Mouse (Mus musculus) kidney, postnatal 0 days (tissue): ENCODE results near the gene 2410004B18Rik. TPM values are rescaled to one million over a fixed set of nuclear protein-coding genes. Genes with fewer than 3 reads are reported as not detected.

Experiments used
- ATAC-seq: fragments of 200-750 bp; cut with Nextera tagmentation; replicated peaks from 2 replicates; pipeline ENCODE4 v1.8.0; 2017; ENCODE audit warnings: low read depth, moderate number of reproducible peaks, moderate TSS enrichment, moderate library complexity; ENCODE audit not compliant: low FRiP score
- DNase-seq: peaks from one replicate; pipeline ENCODE4 v3.0.0-alpha.2; 2016; ENCODE audit warnings: low spot score
- H3K27ac ChIP-seq: fragments of 300-500 bp; sonication (generic); 2 replicates; pipeline ENCODE4 v1.5.1; 2014; ENCODE audit warnings: mild to moderate bottlenecking
- H3K27me3 ChIP-seq: fragments of 300-500 bp; sonication (generic); 2 replicates; pipeline ENCODE4 v1.6.1; 2014; ENCODE audit warnings: low read length, mixed read lengths; ENCODE audit not compliant: insufficient read depth
- H3K36me3 ChIP-seq: fragments of 300-500 bp; sonication (generic); 2 replicates; pipeline ENCODE4 v1.6.1; 2014; ENCODE audit warnings: low read length, mixed read lengths; ENCODE audit not compliant: insufficient read depth
- H3K4me1 ChIP-seq: fragments of 300-500 bp; sonication (generic); replicated peaks from 2 replicates; pipeline ENCODE4 v1.6.1; 2014; ENCODE audit warnings: antibody characterized with exemption, low read length, mixed read lengths; ENCODE audit not compliant: insufficient read depth
- H3K4me2 ChIP-seq: fragments of 300-500 bp; sonication (generic); 2 replicates; pipeline ENCODE4 v1.6.1; 2014; ENCODE audit warnings: mild to moderate bottlenecking, low read length, moderate library complexity, mixed read lengths
- H3K4me3 ChIP-seq: fragments of 300-500 bp; sonication (generic); replicated peaks from 2 replicates; pipeline ENCODE4 v1.5.1; 2014; ENCODE audit warnings: low read depth, low read length
- H3K9ac ChIP-seq: fragments of 300-500 bp; sonication (generic); 2 replicates; pipeline ENCODE4 v1.6.1; 2014; ENCODE audit warnings: low read depth, low read length
- H3K9me3 ChIP-seq: fragments of 300-500 bp; sonication (generic); replicated peaks from 2 replicates; pipeline ENCODE4 v1.6.1; 2016; ENCODE audit warnings: low read length, inconsistent platforms, mixed read lengths
- CTCF ChIP-seq: IDR thresholded peaks from 2 replicates; pipeline ENCODE4 v1.5.1; 2016; ENCODE audit warnings: antibody characterized with exemption, low read depth, mild to moderate bottlenecking, moderate library complexity
- WGBS: fragments of 180-500 bp; shearing (Covaris S2); extraction: QIAGEN DNeasy Blood & Tissue Kit; methylation state at CpG from one replicate; pipeline ENCODE4 v1.1.7; 2014; 5-methylcytosine and 5-hydroxymethylcytosine counted together
- polyA plus RNA-seq: library from polyadenylated mRNA; unstranded; fragments of >200 nt; fragmentation: Nextera tagmentation; extraction: Ambion mirVana; gene quantifications from 2 replicates; pipeline ENCODE4 v1.2.1, GENCODE M21; 2015

2410004B18Rik gene
- polyA plus RNA-seq, 1 experiment from 2014 or later, result 48.2 TPM

DNA sequence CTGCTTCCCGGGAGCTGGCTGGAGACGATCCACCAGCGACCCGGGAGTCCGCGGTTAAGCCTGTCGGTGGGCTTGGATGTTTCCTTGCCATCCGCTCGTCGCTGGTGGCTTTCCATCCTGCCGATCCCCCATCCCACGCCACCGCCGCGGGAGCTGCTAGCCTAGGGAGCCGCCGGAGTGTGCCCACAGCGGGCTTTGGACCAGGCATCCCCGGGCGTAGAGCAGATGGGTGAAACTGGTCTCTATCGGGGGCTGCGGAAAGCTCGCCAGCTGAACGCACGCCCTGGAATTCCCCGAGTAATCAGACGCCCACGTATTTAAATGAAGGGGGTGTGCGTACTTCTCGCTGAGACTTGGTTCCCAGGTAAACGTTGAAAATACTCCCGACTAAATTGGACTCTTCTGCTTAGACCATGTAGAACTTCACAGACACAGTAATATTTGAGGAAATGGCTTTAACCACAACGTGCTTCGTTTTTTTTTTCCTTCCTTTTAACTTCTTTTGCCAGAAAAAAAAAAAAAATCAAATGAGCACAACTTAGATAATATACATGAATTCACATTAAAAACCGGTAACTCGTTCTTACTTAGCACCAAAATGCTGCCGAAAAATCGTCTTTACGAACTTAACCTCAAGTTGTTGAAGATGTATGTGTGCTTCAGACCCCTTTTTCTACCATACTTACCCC, 13.0 kb upstream of the 2410004B18Rik start:
- H3K27me3 ChIP-seq, result no peaks in the 10 kb centered on the region
- no peak for TF ChIP-seq CTCF
- peak overlapping the region; percentile 98 for H3K27ac ChIP-seq
- peaks cover 10% of the 10 kb centered on the region; the same call in 1 of the 2 replicates for H3K4me1 ChIP-seq
- no peaks in the 10 kb centered on the region for H3K9me3 ChIP-seq
- peak overlapping the region; percentile 91 for H3K4me3 ChIP-seq
- H3K36me3 ChIP-seq, result peaks cover 8% of the 10 kb centered on the region; the same call in 1 of the 2 replicates
- DNase-seq (peak; percentile 73), ATAC-seq (peak; percentile 5; the same call in 1 of the 2 replicates)
- H3K4me2 ChIP-seq, result peak overlapping the region; percentile 59
- H3K9ac ChIP-seq, result peak overlapping the region; percentile 94
- 3% methylated on average over 39 of the region's 39 CpGs for WGBS

DNA sequence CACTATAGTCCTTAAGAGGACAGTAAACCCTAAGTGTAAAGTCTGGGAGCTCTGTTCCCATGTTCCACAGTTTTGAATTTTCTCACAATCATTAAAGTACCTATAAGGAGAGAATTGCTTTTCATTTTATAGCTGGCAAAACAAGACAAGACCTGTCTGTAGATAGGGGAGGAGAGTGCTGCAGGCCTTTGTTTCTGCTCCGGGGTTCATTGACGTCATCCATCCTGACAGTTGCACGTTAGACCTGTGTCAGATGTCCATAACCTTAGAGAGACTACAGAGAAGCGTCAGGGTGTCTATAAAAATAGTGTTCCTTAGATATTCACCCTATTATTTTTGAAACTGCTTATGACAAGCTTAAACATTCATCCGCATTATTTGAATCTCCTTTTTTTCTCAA, 12.3 kb upstream of the 2410004B18Rik start:
- H3K9me3 ChIP-seq, result no peaks in the 10 kb centered on the region
- ATAC-seq (no peak), DNase-seq (no peak)
- H3K4me2 ChIP-seq, result peak overlapping the region; percentile 59
- peaks cover 8% of the 10 kb centered on the region; the same call in 1 of the 2 replicates for H3K36me3 ChIP-seq
- no peak overlapping the region for H3K27ac ChIP-seq
- no peak for TF ChIP-seq CTCF
- 57% methylated on average over 5 of the region's 5 CpGs for WGBS
- peak overlapping the region; percentile 91 for H3K4me3 ChIP-seq
- H3K4me1 ChIP-seq, result peaks cover 10% of the 10 kb centered on the region; the same call in 1 of the 2 replicates
- no peaks in the 10 kb centered on the region for H3K27me3 ChIP-seq
- no peak overlapping the region for H3K9ac ChIP-seq

DNA sequence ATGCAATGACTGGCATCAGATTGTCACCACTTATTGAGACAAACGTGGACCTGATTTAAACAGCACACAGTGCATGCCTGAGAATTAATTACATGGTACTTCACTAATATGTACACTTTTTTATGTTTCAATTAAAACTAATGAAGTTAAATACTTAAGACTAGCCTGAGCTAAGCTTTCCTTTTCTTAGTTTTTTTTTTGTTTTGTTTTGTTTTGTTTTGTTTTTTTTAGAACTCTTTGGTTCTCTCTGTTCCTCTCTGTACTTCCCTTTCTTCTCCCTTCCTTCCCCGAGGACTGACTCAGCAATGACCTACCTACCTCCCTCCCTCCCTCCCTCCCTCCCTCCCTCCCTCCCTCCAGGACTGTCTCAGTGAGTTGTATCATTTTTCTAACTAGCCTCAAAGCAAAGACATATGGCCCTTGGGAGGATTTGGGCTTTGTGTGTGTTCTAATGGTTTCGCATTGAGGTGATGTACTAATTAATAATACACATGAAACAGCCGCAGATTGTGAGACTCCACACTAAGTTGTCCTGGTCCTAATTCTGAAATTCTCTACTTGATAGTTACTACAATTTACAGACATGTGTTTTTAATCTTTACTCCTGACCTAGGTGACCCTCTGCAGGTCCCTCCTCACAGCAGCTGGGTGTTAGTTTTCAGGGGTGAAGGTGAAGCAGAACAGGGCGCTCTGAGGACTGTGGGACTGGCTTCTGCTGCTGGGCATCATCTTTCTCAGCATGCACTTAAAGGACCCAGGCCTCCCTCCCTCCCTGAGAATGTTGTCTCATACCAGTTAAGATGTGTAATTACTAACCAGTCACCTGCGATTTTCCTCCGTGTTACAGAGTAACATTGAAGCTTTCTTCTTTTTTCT, 8.1 kb upstream of the 2410004B18Rik start:
- Histone ChIP-seq H3K4me1 (peaks cover 7% of the 10 kb centered on the region; the same call in 1 of the 2 replicates), H3K27ac (no peak overlapping the region), H3K4me2 (no peak overlapping the region), H3K4me3 (no peak overlapping the region), H3K9me3 (no peaks in the 10 kb centered on the region), H3K9ac (no peak overlapping the region), H3K36me3 (peaks cover 27% of the 10 kb centered on the region), H3K27me3 (no peaks in the 10 kb centered on the region)
- peak; percentile 25 for DNase-seq
- WGBS, result 43% methylated on average over 7 of the region's 7 CpGs
- no peak for TF ChIP-seq CTCF
- ATAC-seq, result no peak

DNA sequence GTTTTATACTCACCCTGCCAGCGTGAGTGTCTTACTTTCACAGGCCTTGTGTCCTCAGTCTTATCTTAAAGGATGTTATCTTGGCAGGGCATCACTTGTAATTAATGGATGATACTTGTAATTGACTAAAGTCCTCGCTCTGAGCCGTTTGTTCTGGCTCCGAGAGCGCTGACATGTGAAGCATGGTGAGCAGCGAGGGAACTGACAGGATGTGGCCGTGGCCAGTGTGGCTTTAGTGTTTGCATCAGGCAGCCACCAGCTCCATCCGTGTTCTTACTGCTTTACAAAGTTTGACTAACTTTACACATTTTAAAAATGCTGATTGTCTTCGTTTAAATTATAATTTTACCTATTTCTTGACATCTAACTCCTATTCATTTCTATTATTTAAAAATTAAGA, 4.0 kb upstream of the 2410004B18Rik start:
- no peak overlapping the region for H3K9ac ChIP-seq
- H3K27me3 ChIP-seq, result no peaks in the 10 kb centered on the region
- DNase-seq (no peak), ATAC-seq (no peak)
- 68% methylated on average over 9 of the region's 9 CpGs for WGBS
- no peak overlapping the region for H3K4me2 ChIP-seq
- no peak overlapping the region for H3K27ac ChIP-seq
- no peak for TF ChIP-seq CTCF
- 0 out of 2 replicates have a peak, but pooled peaks cover 2% of the 10 kb centered on the region for H3K4me1 ChIP-seq
- no peak overlapping the region for H3K4me3 ChIP-seq
- H3K36me3 ChIP-seq, result peaks cover 21% of the 10 kb centered on the region
- H3K9me3 ChIP-seq, result no peaks in the 10 kb centered on the region

DNA sequence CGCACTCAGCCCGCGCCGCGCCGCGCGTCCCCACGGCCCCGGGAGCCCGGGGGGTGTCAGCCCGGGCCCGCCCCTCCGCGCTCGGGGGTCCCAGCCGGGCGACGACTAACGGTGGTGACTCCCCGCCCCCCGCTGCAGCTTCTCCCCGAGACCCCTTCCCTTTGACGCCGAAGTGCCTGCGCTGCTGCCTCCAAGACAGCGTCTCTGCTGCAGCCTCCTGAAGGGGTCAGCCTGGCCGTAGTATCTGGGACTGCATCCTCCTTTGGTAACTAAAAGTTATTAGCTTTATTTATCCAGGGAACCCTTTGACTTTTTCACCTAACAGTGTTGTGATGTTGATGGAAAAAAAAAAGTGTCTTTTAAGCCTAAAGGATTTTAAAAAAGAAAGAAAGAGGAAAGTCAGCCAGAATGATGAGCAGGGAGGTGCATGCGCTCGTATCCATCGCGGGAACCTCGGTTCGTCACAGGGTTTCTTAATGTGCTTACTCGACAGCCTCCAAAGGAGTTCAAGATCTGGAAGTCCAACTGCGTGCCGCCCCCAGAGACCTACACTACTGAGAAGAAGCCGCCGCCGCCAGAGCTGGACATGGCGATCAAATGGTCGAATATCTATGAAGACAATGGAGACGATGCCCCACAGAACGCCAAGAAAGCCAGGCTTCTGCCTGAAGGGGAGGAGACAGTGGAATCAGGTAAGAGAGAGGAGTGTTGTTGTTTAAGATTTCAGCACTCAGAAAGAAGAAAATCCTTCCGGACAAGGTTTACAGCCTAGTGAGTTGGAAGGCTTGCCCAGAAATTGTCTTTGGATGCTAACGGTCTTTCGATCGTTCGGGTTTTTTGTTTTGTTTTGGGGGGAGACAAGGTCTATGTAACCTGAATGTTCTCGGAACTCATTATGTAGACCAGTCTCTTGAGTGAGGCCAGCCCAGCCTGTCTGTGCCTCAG, 863 bp downstream of the 2410004B18Rik start:
- H3K9ac ChIP-seq, result peak overlapping the region; percentile 92
- DNase-seq (peak; percentile 61), ATAC-seq (0 out of 2 replicates have a peak, but pooled peaks have one; percentile 4)
- 24% methylated on average over 34 of the region's 50 CpGs for WGBS
- H3K27me3 ChIP-seq, result no peaks in the 10 kb centered on the region
- H3K4me3 ChIP-seq, result peak overlapping the region; percentile 99
- H3K4me1 ChIP-seq, result peaks cover 16% of the 10 kb centered on the region; the same call in 1 of the 2 replicates
- H3K36me3 ChIP-seq, result 0 out of 2 replicates have a peak, but pooled peaks cover 10% of the 10 kb centered on the region
- TF ChIP-seq CTCF, result 0 out of 2 replicates have a peak, but pooled peaks have one; percentile 3
- H3K9me3 ChIP-seq, result no peaks in the 10 kb centered on the region
- peak overlapping the region; percentile 83 for H3K4me2 ChIP-seq
- peak overlapping the region; percentile 78; the same call in 1 of the 2 replicates for H3K27ac ChIP-seq
